Mouse (Mus musculus) left cerebral cortex, postnatal 4 days (tissue): ENCODE results near the gene Zfhx2. TPM values are rescaled to one million over a fixed set of nuclear protein-coding genes. Genes with fewer than 3 reads are reported as not detected.

Experiments used
- total RNA-seq, 2 experiments: library from RNA; stranded (reverse); gene quantifications; 2 replicates each; pipeline ENCODE4 v1.2.3; 2021

Zfhx2 gene
- total RNA-seq, 2 experiments from 2014 or later, result 28.2 to 29.4 TPM

Other genes starting within 250 kb of the Zfhx2 start
- 10 to 100 TPM in 1 of 2 experiments, 1 to 10 TPM in 1; 7.9 to 17.0 TPM for gene Homez, start 221.4 kb downstream of the Zfhx2 start, total RNA-seq
- gene Ppp1r3e, start 214.8 kb downstream of the Zfhx2 start, total RNA-seq, result 10 to 100 TPM; 50.0 to 54.6 TPM
- gene Bcl2l2, start 208.9 kb downstream of the Zfhx2 start, total RNA-seq, result 10 to 100 TPM; 49.9 to 54.6 TPM
- not detected for gene Gm20521, start 208.9 kb downstream of the Zfhx2 start, total RNA-seq
- 100 to 1,000 TPM; 325 to 354 TPM for gene Pabpn1, start 199.8 kb downstream of the Zfhx2 start, total RNA-seq
- gene Slc22a17, start 179.2 kb downstream of the Zfhx2 start, total RNA-seq, result 100 to 1,000 TPM; 345 to 405 TPM
- gene Efs, start 166.2 kb downstream of the Zfhx2 start, total RNA-seq, result 10 to 100 TPM; 15.0 to 15.9 TPM
- gene Il25, start 159.6 kb downstream of the Zfhx2 start, total RNA-seq, result not detected
- gene Cmtm5, start 156.1 kb downstream of the Zfhx2 start, total RNA-seq, result 10 to 100 TPM in 1 of 2 experiments, 1 to 10 TPM in 1; 7.5 to 11.1 TPM
- 1 to 10 TPM; 2.7 TPM for gene Myh6, start 125.4 kb downstream of the Zfhx2 start, total RNA-seq
- not detected for gene Gm17428, start 115.4 kb downstream of the Zfhx2 start, total RNA-seq
- 1 to 10 TPM; 3.9 to 5.5 TPM for gene Myh7, start 97.7 kb downstream of the Zfhx2 start, total RNA-seq
- 10 to 100 TPM; 26.3 to 29.0 TPM for gene Ngdn, start 76.9 kb downstream of the Zfhx2 start, total RNA-seq
- 10 to 100 TPM; 34.7 to 35.7 TPM for gene Thtpa, start 2.5 kb upstream of the Zfhx2 start, total RNA-seq
- gene Ap1g2, start 14.3 kb upstream of the Zfhx2 start, total RNA-seq, result 10 to 100 TPM; 25.8 to 31.4 TPM
- gene Jph4, start 24.6 kb upstream of the Zfhx2 start, total RNA-seq, result 100 to 1,000 TPM; 366 to 399 TPM
- not detected for gene Dhrs2, start 129.7 kb upstream of the Zfhx2 start, total RNA-seq